Comparison of ENCODE assay signal across 22 mouse cellular contexts in the genomic region with DNA sequence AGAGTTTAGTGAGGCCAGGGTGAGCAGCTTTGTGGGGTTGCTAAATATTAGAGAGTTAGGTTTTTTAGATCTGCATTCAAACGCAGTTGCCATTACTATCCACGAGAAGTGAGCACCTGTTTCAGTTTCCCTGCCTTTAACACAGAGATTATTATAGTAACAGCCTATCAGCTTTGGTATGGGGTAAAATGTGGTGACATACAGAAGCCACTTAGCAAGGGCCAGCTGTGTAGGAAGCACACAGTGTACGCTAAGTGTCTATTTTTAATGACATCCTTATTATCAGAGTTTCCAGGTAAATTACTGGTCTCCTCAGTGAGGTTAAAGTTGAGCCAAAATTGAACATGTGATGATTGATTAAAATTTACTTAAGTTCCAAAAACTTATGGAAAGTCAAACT. TPM values are rescaled to one million over a fixed set of nuclear protein-coding genes. Genes with fewer than 3 reads are reported as not detected.
DNase-seq lines count a peak whose midpoint lies in the region; ATAC-seq and TF ChIP-seq lines count a peak whose summit lies in the region.
"Had no signal": no experiment of that assay in that cellular context is flagged by ENCODE, and none has a peak within 500 bp of the region (broad histone marks: within the 10 kb centered on the region; RNA-seq: fewer than 3 reads in every experiment).

No protein-coding gene starts in this region.

- H3K9ac ChIP-seq in heart, embryonic 13.5 days = no peak overlapping the region
- no peak overlapping the region for H3K9ac ChIP-seq in heart, embryonic 15.5 days
- H3K9ac ChIP-seq in heart, embryonic 11.5 days (ENCODE audit: low read depth, low read length) = no peak overlapping the region
- H3K9ac ChIP-seq in heart, postnatal 0 days (replicated peaks; ENCODE audit: low read depth, low read length) = 0 out of 2 replicates have a peak overlapping the region, but pooled peaks have one; percentile 42
- H3K9ac ChIP-seq: embryonic facial prominence, embryonic 13.5 days; embryonic facial prominence, embryonic 15.5 days; forebrain, embryonic 12.5 days had no signal

- H3K36me3 ChIP-seq in heart, embryonic 13.5 days = no peaks in the 10 kb centered on the region
- no peaks in the 10 kb centered on the region for H3K36me3 ChIP-seq in heart, embryonic 15.5 days
- H3K36me3 ChIP-seq in heart, embryonic 11.5 days (ENCODE audit: control insufficient read depth, insufficient read depth, low read length) = no peaks in the 10 kb centered on the region
- no peaks in the 10 kb centered on the region for H3K36me3 ChIP-seq in heart, postnatal 0 days (replicated peaks; ENCODE audit: control insufficient read depth, insufficient read depth, low read length)
- H3K36me3 ChIP-seq in heart, embryonic 10.5 days = no peaks in the 10 kb centered on the region
- H3K36me3 ChIP-seq: embryonic facial prominence, embryonic 13.5 days; embryonic facial prominence, embryonic 15.5 days; forebrain, embryonic 10.5 days; forebrain, embryonic 12.5 days had no signal

- peaks cover 19% of the 10 kb centered on the region for H3K4me1 ChIP-seq in heart, embryonic 13.5 days
- peaks cover 12% of the 10 kb centered on the region for H3K4me1 ChIP-seq in heart, embryonic 15.5 days (replicated peaks)
- H3K4me1 ChIP-seq in heart, embryonic 11.5 days (ENCODE audit: control insufficient read depth, insufficient read depth, low read length) = peaks cover 4% of the 10 kb centered on the region; the same call in 1 of the 2 replicates
- H3K4me1 ChIP-seq in heart, postnatal 0 days (ENCODE audit: control insufficient read depth, insufficient read depth) = peaks cover 9% of the 10 kb centered on the region
- peaks cover 5% of the 10 kb centered on the region for H3K4me1 ChIP-seq in heart, embryonic 10.5 days

- H3K9me3 ChIP-seq in heart, embryonic 13.5 days = no peaks in the 10 kb centered on the region
- no peaks in the 10 kb centered on the region for H3K9me3 ChIP-seq in heart, embryonic 15.5 days (replicated peaks)
- no peaks in the 10 kb centered on the region for H3K9me3 ChIP-seq in heart, embryonic 11.5 days (replicated peaks; ENCODE audit: control insufficient read depth, low read length)
- H3K9me3 ChIP-seq in heart, postnatal 0 days (replicated peaks; ENCODE audit: control insufficient read depth, low read length) = no peaks in the 10 kb centered on the region
- H3K9me3 ChIP-seq in heart, embryonic 10.5 days = no peaks in the 10 kb centered on the region
- H3K9me3 ChIP-seq: embryonic facial prominence, embryonic 13.5 days; embryonic facial prominence, embryonic 15.5 days; forebrain, embryonic 10.5 days; forebrain, embryonic 12.5 days had no signal

- ATAC-seq in heart, embryonic 13.5 days (ENCODE audit: extremely low read depth, insufficient number of reproducible peaks, low FRiP score, low TSS enrichment) = no peak
- no peak for ATAC-seq in heart, embryonic 15.5 days (replicated peaks; ENCODE audit: insufficient number of reproducible peaks, insufficient read depth, low FRiP score, low read depth)
- ATAC-seq in heart, embryonic 11.5 days (replicated peaks; ENCODE audit: insufficient number of reproducible peaks, low FRiP score, low TSS enrichment) = no peak
- peak; percentile 80 for ATAC-seq in heart, postnatal 0 days (ENCODE audit: insufficient read depth, low read depth)
- ATAC-seq: forebrain, embryonic 14.5 days had no signal

- peak overlapping the region; percentile 58 for H3K27ac ChIP-seq in heart, embryonic 13.5 days (replicated peaks)
- peak overlapping the region; percentile 74 for H3K27ac ChIP-seq in heart, embryonic 15.5 days
- H3K27ac ChIP-seq in heart, embryonic 11.5 days (ENCODE audit: low read depth, low read length) = no peak overlapping the region
- H3K27ac ChIP-seq in heart, postnatal 0 days (ENCODE audit: low read depth) = peak overlapping the region; percentile 84
- no peak overlapping the region for H3K27ac ChIP-seq in heart, embryonic 10.5 days
- H3K27ac ChIP-seq: embryonic facial prominence, embryonic 13.5 days; embryonic facial prominence, embryonic 15.5 days; forebrain, embryonic 10.5 days; forebrain, embryonic 12.5 days had no signal

- no peak for TF ChIP-seq CTCF in heart, postnatal 0 days (IDR thresholded peaks at IDR 0.05; ENCODE audit: low read depth)

- peak overlapping the region; percentile 20; the same call in 1 of the 2 replicates for H3K4me2 ChIP-seq in heart, embryonic 13.5 days
- H3K4me2 ChIP-seq in heart, embryonic 15.5 days = 0 out of 2 replicates have a peak overlapping the region, but pooled peaks have one; percentile 17
- no peak overlapping the region for H3K4me2 ChIP-seq in heart, embryonic 11.5 days
- H3K4me2 ChIP-seq in heart, postnatal 0 days (ENCODE audit: low read depth, low read length) = 0 out of 2 replicates have a peak overlapping the region, but pooled peaks have one; percentile 9
- H3K4me2 ChIP-seq: embryonic facial prominence, embryonic 13.5 days; embryonic facial prominence, embryonic 15.5 days; forebrain, embryonic 12.5 days had no signal

- H3K4me3 ChIP-seq in heart, embryonic 13.5 days = no peak overlapping the region
- no peak overlapping the region for H3K4me3 ChIP-seq in heart, embryonic 15.5 days
- H3K4me3 ChIP-seq in heart, embryonic 11.5 days (ENCODE audit: low read depth, low read length) = no peak overlapping the region
- H3K4me3 ChIP-seq in heart, postnatal 0 days (ENCODE audit: low read depth, low read length) = no peak overlapping the region
- H3K4me3 ChIP-seq in heart, embryonic 10.5 days = no peak overlapping the region
- H3K4me3 ChIP-seq: embryonic facial prominence, embryonic 13.5 days; embryonic facial prominence, embryonic 15.5 days; erythroblast, embryonic 14.5 days; forebrain, embryonic 10.5 days; forebrain, embryonic 12.5 days had no signal

- no peak for TF ChIP-seq EP300 in heart, postnatal 0 days (IDR thresholded peaks at IDR 0.05; ENCODE audit: low read depth)

- DNase-seq in heart, postnatal 4 days = no peak
- peak; percentile 65 for DNase-seq in heart, postnatal 0 days (ENCODE audit: low spot score)
- no peak for DNase-seq in heart, embryonic 10.5 days (ENCODE audit: low spot score)
- DNase-seq: adrenal gland, adult 2 months; adrenal gland, postnatal 10 days; adrenal gland, postnatal 25 days; cerebellum, adult 11 months; cerebellum, adult 18-20 months; cerebellum, adult 8-10 months; cerebellum, adult 9-11 months; cerebellum, postnatal 14 days; cerebellum, postnatal 36 days; embryo, embryonic 11 days had no signal

- 43% methylated on average over 3 of the region's 3 CpGs for WGBS in heart, embryonic 13.5 days
- WGBS in heart, embryonic 15.5 days = 39% methylated on average over 3 of the region's 3 CpGs
- whole genome bisulfite sequencing in heart, embryonic 11.5 days (ENCODE audit: insufficient replicate concordance) = 59% methylated on average over 3 of the region's 3 CpGs
- 32% methylated on average over 3 of the region's 3 CpGs for WGBS in heart, postnatal 0 days
- 67% methylated on average over 3 of the region's 3 CpGs for WGBS in heart, embryonic 10.5 days

- H3K27me3 ChIP-seq in heart, embryonic 13.5 days (replicated peaks) = no peaks in the 10 kb centered on the region
- no peaks in the 10 kb centered on the region for H3K27me3 ChIP-seq in heart, embryonic 15.5 days
- no peaks in the 10 kb centered on the region for H3K27me3 ChIP-seq in heart, embryonic 11.5 days (ENCODE audit: control insufficient read depth, insufficient read depth, low read length)
- H3K27me3 ChIP-seq in heart, postnatal 0 days (ENCODE audit: control insufficient read depth, insufficient read depth, low read length) = no peaks in the 10 kb centered on the region
- H3K27me3 ChIP-seq in heart, embryonic 10.5 days (ENCODE audit: insufficient read depth, poor library complexity, severe bottlenecking) = no peaks in the 10 kb centered on the region
- H3K27me3 ChIP-seq: embryonic facial prominence, embryonic 13.5 days; embryonic facial prominence, embryonic 15.5 days had no signal

RNA-seq across cellular contexts. Expression of a gene that starts 5.8 kb away (rescaled TPM):
- 8.0 and 9.2 TPM in 2 replicates for polyA plus RNA-seq in heart, embryonic 13.5 days (2015; fragmentation: Nextera tagmentation; extraction: Ambion mirVana)
- 100 to 1,000 TPM; 131 to 139 TPM for total RNA-seq in heart, postnatal 4 days (2021)
- polyA plus RNA-seq in heart, embryonic 15.5 days (2015; fragmentation: Nextera tagmentation; extraction: Ambion mirVana) = 12.6 and 14.2 TPM in 2 replicates
- polyA plus RNA-seq in heart, embryonic 11.5 days (2014; fragmentation: Nextera tagmentation; extraction: Ambion mirVana) = 11.3 and 14.1 TPM in 2 replicates
- total RNA-seq in heart, postnatal 0 days (2014; rRNA removed; ENCODE audit: low replicate concordance) = 45.8 and 59.5 TPM in 2 replicates
- polyA plus RNA-seq in heart, postnatal 0 days (2015; fragmentation: Nextera tagmentation; extraction: Ambion mirVana) = 14.2 and 17.7 TPM in 2 replicates
- polyA plus RNA-seq in heart, embryonic 10.5 days (2016; fragmentation: Nextera tagmentation; extraction: Ambion mirVana) = 7.8 and 10.1 TPM in 2 replicates

RNA-seq across cellular contexts. Expression of a gene that starts 36.4 kb away (rescaled TPM):
- polyA plus RNA-seq in heart, embryonic 13.5 days (2015; fragmentation: Nextera tagmentation; extraction: Ambion mirVana) = 36.6 and 37.3 TPM in 2 replicates
- 10 to 100 TPM; 23.1 to 26.3 TPM for total RNA-seq in heart, postnatal 4 days (2021)
- polyA plus RNA-seq in heart, embryonic 15.5 days (2015; fragmentation: Nextera tagmentation; extraction: Ambion mirVana) = 29.0 and 36.1 TPM in 2 replicates
- 40.0 and 41.6 TPM in 2 replicates for polyA plus RNA-seq in heart, embryonic 11.5 days (2014; fragmentation: Nextera tagmentation; extraction: Ambion mirVana)
- 26.1 and 71.6 TPM in 2 replicates for total RNA-seq in heart, postnatal 0 days (2014; rRNA removed; ENCODE audit: low replicate concordance)
- 20.1 and 21.6 TPM in 2 replicates for polyA plus RNA-seq in heart, postnatal 0 days (2015; fragmentation: Nextera tagmentation; extraction: Ambion mirVana)
- polyA plus RNA-seq in heart, embryonic 10.5 days (2016; fragmentation: Nextera tagmentation; extraction: Ambion mirVana) = 42.2 and 53.8 TPM in 2 replicates

Comparison
In these comparisons a context has a peak if more than half of its experiments do, and no peak if none do; other contexts are left out.
1. H3K27ac ChIP-seq: peak in heart, embryonic 13.5 days (single experiment), heart, embryonic 15.5 days (single experiment) and heart, postnatal 0 days (single experiment); none in heart, embryonic 11.5 days (single experiment) and heart, embryonic 10.5 days (single experiment).